Mouse (Mus musculus) lung, adult 2 months (tissue): ENCODE results near the gene Ccin.

Source experiments
- CTCF ChIP-seq: fragments of 200-500 bp; IDR thresholded peaks from 2 replicates; pipeline ENCODE4 v1.5.1; 2011; ENCODE audit warnings: mild to moderate bottlenecking, low read length, control low read depth; ENCODE audit not compliant: insufficient read depth
- POLR2A ChIP-seq: fragments of 200-500 bp; IDR thresholded peaks from 2 replicates; pipeline ENCODE4 v1.6.1; 2011; ENCODE audit warnings: low read depth, mild to moderate bottlenecking, control low read depth, low read length, borderline replicate concordance; ENCODE audit errors: extremely low read depth

DNA sequence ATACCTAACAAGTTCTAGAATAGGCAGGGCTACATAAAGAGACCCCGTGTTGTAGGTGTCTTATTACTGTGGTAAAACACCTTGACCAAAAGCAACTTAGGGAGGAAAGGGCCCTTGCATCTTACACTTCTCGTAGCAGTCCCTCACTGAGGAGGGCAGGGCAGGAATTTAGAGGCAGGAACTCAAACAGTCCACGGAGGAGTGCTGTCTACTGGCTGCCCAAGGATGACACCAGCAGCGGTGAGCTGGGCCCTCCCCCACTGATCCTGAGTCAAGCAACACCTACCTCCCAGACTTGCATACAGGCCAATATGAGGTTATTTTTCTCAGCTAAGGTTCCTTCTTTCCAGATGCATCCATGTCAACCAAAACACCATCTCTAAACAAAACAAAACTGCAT lies 3.0 kb upstream of the Ccin start:
- TF ChIP-seq CTCF = no peak
- TF ChIP-seq POLR2A = no peak
